Mouse (Mus musculus): ENCODE data around the gene Cdk19. TPM values are rescaled to one million over a fixed set of nuclear protein-coding genes. Genes with fewer than 3 reads are reported as not detected.

Gene Cdk19
- total and polyA plus RNA-seq, 3 experiments: 2.8 to 8.2 TPM; not detected in 1

DNA sequence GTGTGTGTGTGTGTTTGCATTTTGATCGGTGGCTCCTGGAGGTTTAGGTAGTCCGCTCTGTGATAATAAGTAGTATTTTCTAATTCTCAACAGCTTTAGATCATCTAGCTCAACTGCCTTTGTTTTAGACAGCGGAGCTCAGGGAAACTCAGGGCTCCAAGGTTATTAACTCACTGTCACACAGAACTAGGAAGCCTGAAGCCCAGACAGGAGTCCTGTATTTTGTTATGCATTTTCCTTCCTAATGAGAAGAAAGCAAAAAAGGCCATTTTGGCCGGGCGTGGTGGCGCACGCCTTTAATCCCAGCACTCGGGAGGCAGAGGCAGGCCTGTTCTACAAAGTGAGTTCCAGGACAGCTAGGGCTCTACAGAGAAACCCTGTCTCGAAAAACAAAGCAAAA is 14.7 kb downstream of the Cdk19 start:
- no peak overlapping the region for H3K27ac ChIP-seq (ENCODE audit: control insufficient read depth, low read depth, low read length)
- H3K4me1 ChIP-seq (ENCODE audit: control insufficient read depth in 1 of 2, insufficient read depth in 2 of 2, low read length in 2 of 2): peaks cover 0 to 6% of the 10 kb centered on the region in 2 experiments; a peak in 2 of 4 replicates
- no peak for DNase-seq (ENCODE audit: low read depth, low spot score)
- H3K9ac ChIP-seq (ENCODE audit: control insufficient read depth, low read depth, low read length, poor library complexity, severe bottlenecking): no peak overlapping the region
- H3K36me3 ChIP-seq (ENCODE audit: control insufficient read depth in 1 of 2, insufficient read depth in 2 of 2, low read length in 2 of 2): peaks cover 0 to 3% of the 10 kb centered on the region in 2 experiments; a peak in 2 of 4 replicates
- H3K79me2 ChIP-seq (ENCODE audit: control insufficient read depth, insufficient read depth, low read length, poor library complexity): peaks cover 8% of the 10 kb centered on the region
- no peak overlapping the region for H3K4me3 ChIP-seq (ENCODE audit: control insufficient read depth in 1 of 2, insufficient read depth in 1 of 2, low read depth in 2 of 2, low read length in 2 of 2)
- TF ChIP-seq MEF2A (IDR thresholded peaks at IDR 0.05; ENCODE audit: extremely low read depth, insufficient replicate concordance, low read depth, low read length, poor library complexity, severe bottlenecking): no peak
- no peaks in the 10 kb centered on the region for H3K9me3 ChIP-seq (replicated peaks; ENCODE audit: insufficient read depth, low read length)
- H3K27me3 ChIP-seq (ENCODE audit: control insufficient read depth in 1 of 2, insufficient read depth in 2 of 2, low read length in 2 of 2): no peaks in the 10 kb centered on the region

DNA sequence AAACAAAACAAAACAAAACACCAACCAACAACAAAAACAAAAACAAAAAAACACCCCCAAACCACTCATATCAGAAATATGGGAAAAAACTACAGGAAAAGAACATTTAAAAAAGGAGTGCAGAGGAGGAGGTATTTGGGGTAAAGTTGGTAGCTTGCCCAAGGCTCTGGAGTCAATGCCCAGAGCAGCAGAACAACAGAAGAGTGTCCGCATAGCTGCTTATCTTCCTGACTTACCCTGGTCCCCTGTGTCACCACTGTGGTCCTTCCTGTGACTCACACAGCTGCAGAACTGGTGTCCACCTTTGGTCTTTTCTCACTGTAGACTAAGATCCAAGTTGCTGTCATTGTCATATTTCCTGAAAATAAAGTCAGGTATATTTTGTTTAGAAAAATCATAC is 15.2 kb downstream of the Cdk19 start:
- Histone ChIP-seq H3K36me3 (ENCODE audit: control insufficient read depth in 1 of 2, insufficient read depth in 2 of 2, low read length in 2 of 2) (peaks cover 0 to 3% of the 10 kb centered on the region in 2 experiments; a peak in 2 of 4 replicates), H3K4me3 (ENCODE audit: control insufficient read depth in 1 of 2, insufficient read depth in 1 of 2, low read depth in 2 of 2, low read length in 2 of 2) (no peak overlapping the region), H3K4me1 (ENCODE audit: control insufficient read depth in 1 of 2, insufficient read depth in 2 of 2, low read length in 2 of 2) (peaks cover 0 to 6% of the 10 kb centered on the region in 2 experiments; a peak in 2 of 4 replicates), H3K27ac (ENCODE audit: control insufficient read depth, low read depth, low read length) (no peak overlapping the region), H3K79me2 (ENCODE audit: control insufficient read depth, insufficient read depth, low read length, poor library complexity) (peaks cover 5% of the 10 kb centered on the region), H3K9me3 (replicated peaks; ENCODE audit: insufficient read depth, low read length) (no peaks in the 10 kb centered on the region), H3K9ac (ENCODE audit: control insufficient read depth, low read depth, low read length, poor library complexity, severe bottlenecking) (no peak overlapping the region), H3K27me3 (ENCODE audit: control insufficient read depth in 1 of 2, insufficient read depth in 2 of 2, low read length in 2 of 2) (no peaks in the 10 kb centered on the region)
- no peak for DNase-seq (ENCODE audit: low read depth, low spot score)
- TF ChIP-seq ZC3H11A (IDR thresholded peaks at IDR 0.05; ENCODE audit: low read depth, low read length): no peak
- TF ChIP-seq USF2 (IDR thresholded peaks at IDR 0.05; ENCODE audit: borderline replicate concordance in 1 of 2, insufficient read depth in 1 of 2, low read depth in 1 of 2, low read length in 2 of 2): no peak
- no peak for TF ChIP-seq BHLHE40 (IDR thresholded peaks at IDR 0.05; ENCODE audit: borderline replicate concordance, low read depth, low read length)
- no peak for TF ChIP-seq CHD1 (IDR thresholded peaks at IDR 0.05; ENCODE audit: low read depth, low read length)
- no peak for TF ChIP-seq NELFE (IDR thresholded peaks at IDR 0.05; ENCODE audit: low read depth, low read length)
- TF ChIP-seq ZKSCAN1 (IDR thresholded peaks at IDR 0.05; ENCODE audit: low read depth, low read length): no peak
- TF ChIP-seq ELF1 (IDR thresholded peaks at IDR 0.05; ENCODE audit: low read depth, low read length): no peak
- TF ChIP-seq POLR2A (IDR thresholded peaks at IDR 0.05; ENCODE audit: control insufficient read depth in 1 of 2, insufficient read depth in 1 of 2, low read depth in 1 of 2, low read length in 2 of 2, poor library complexity in 1 of 2): no peak
- no peak for TF ChIP-seq ZNF384 (IDR thresholded peaks at IDR 0.05; ENCODE audit: low read depth, low read length)
- no peak for TF ChIP-seq MAZ (IDR thresholded peaks at IDR 0.05; ENCODE audit: low read depth, low read length)
- TF ChIP-seq TCF12 (IDR thresholded peaks at IDR 0.05; ENCODE audit: low read depth, low read length): no peak

DNA sequence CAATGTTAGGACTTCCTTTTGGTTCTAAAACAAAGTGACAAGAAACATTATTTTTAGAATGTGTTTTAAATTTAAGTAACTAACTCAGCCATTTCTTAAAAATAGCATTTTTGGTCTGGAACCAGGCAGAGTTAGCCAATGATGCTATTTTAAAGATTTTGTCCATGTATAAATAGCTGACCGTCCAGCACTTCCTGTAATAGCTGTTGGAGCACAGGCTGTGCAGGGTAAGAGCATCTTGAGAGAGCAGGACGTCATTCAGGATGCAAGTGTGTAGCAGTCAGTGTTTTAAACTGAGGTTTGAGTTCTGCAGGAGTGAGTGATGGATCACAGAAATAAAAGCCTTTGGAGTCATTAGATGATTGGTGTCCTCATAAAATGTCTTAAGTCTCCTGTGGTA is 18.8 kb downstream of the Cdk19 start:
- Histone ChIP-seq H3K4me3 (ENCODE audit: control insufficient read depth in 1 of 2, insufficient read depth in 1 of 2, low read depth in 2 of 2, low read length in 2 of 2) (no peak overlapping the region), H3K4me1 (ENCODE audit: control insufficient read depth in 1 of 2, insufficient read depth in 2 of 2, low read length in 2 of 2) (peaks cover 0 to 3% of the 10 kb centered on the region in 2 experiments; a peak in 3 of 4 replicates), H3K79me2 (ENCODE audit: control insufficient read depth, insufficient read depth, low read length, poor library complexity) (peaks cover 2% of the 10 kb centered on the region; the same call in 1 of the 2 replicates), H3K27ac (ENCODE audit: control insufficient read depth, low read depth, low read length) (no peak overlapping the region), H3K36me3 (ENCODE audit: control insufficient read depth in 1 of 2, insufficient read depth in 2 of 2, low read length in 2 of 2) (peaks cover 0 to 3% of the 10 kb centered on the region in 2 experiments; a peak in 1 of 4 replicates), H3K9me3 (replicated peaks; ENCODE audit: insufficient read depth, low read length) (no peaks in the 10 kb centered on the region), H3K27me3 (ENCODE audit: control insufficient read depth in 1 of 2, insufficient read depth in 2 of 2, low read length in 2 of 2) (no peaks in the 10 kb centered on the region), H3K9ac (ENCODE audit: control insufficient read depth, low read depth, low read length, poor library complexity, severe bottlenecking) (no peak overlapping the region)
- TF ChIP-seq CTCF (IDR thresholded peaks at IDR 0.05 in 2 of 3, conservative IDR thresholded peaks at IDR 0.05 in 1 of 3; ENCODE audit: control insufficient read depth in 1 of 3, insufficient read depth in 1 of 3, low read depth in 2 of 3, low read length in 3 of 3, poor library complexity in 1 of 3, severe bottlenecking in 1 of 3): no peak
- no peak for TF ChIP-seq SIN3A (IDR thresholded peaks at IDR 0.05; ENCODE audit: low read length)
- TF ChIP-seq NELFE (IDR thresholded peaks at IDR 0.05; ENCODE audit: low read depth, low read length): no peak
- TF ChIP-seq ZMIZ1 (IDR thresholded peaks at IDR 0.05; ENCODE audit: low read depth, low read length): no peak
- TF ChIP-seq MAFK (IDR thresholded peaks at IDR 0.05; ENCODE audit: borderline replicate concordance, low read depth, low read length): no peak
- no peak for TF ChIP-seq CHD2 (IDR thresholded peaks at IDR 0.05; ENCODE audit: low read length)
- no peak for TF ChIP-seq HCFC1 (IDR thresholded peaks at IDR 0.05; ENCODE audit: low read depth, low read length)
- no peak for TF ChIP-seq ELF1 (IDR thresholded peaks at IDR 0.05; ENCODE audit: low read depth, low read length)
- TF ChIP-seq BHLHE40 (IDR thresholded peaks at IDR 0.05; ENCODE audit: borderline replicate concordance, low read depth, low read length): no peak
- no peak for TF ChIP-seq GATA1 (IDR thresholded peaks at IDR 0.05; ENCODE audit: low read depth, low read length)
- no peak for TF ChIP-seq UBTF (IDR thresholded peaks at IDR 0.05; ENCODE audit: borderline replicate concordance, insufficient read depth, low read depth, low read length)
- TF ChIP-seq TCF12 (IDR thresholded peaks at IDR 0.05; ENCODE audit: low read depth, low read length): no peak
- no peak for DNase-seq (ENCODE audit: low read depth, low spot score)
